Mouse (Mus musculus) gastrocnemius, postnatal 4 days (tissue): ENCODE measurements around the gene Gpsm1. TPM values are rescaled to one million over a fixed set of nuclear protein-coding genes. Genes with fewer than 3 reads are reported as not detected.

Source experiments
- DNase-seq, 2 experiments: peaks; one replicate each; pipeline ENCODE4 v3.0.0; 2021 to 2022; ENCODE audit warnings: low spot score in 2 of 2, mixed read lengths in 2 of 2
- total RNA-seq, 2 experiments: library from RNA; stranded (reverse); gene quantifications; 2 replicates each; pipeline ENCODE4 v1.2.3; 2021

The Gpsm1 gene
- total RNA-seq, 2 experiments from 2014 or later, result 24.1 to 28.1 TPM

GRCm38 (mm10) chr2:26338302-26339203, 23.2 kb downstream of the Gpsm1 start:
- no peak for DNase-seq

GRCm38 (mm10) chr2:26339204-26339551, 23.9 kb downstream of the Gpsm1 start:
- no peak for DNase-seq

- DNase-seq, result no peak
Observed at GRCm38 (mm10) chr2:26341510-26341981, 26.2 kb downstream of the Gpsm1 start.

- DNase-seq, result peak in 1 of 2 experiments; percentile 68
Observed at GRCm38 (mm10) chr2:26342044-26342443, 26.7 kb downstream of the Gpsm1 start.

- DNase-seq, result no peak
Observed at GRCm38 (mm10) chr2:26342609-26343490, 27.5 kb downstream of the Gpsm1 start.

- DNase-seq, result no peak
Observed at GRCm38 (mm10) chr2:26348241-26348640, 32.9 kb downstream of the Gpsm1 start.

GRCm38 (mm10) chr2:26351358-26352290, 36.3 kb downstream of the Gpsm1 start, which contains the start of gene Dnlz:
Gene Dnlz (minus strand): TSS chr2:26352110.
- DNase-seq, result peak; percentile 92 to 94

- DNase-seq, result peak in 1 of 2 experiments; percentile 50
Observed at GRCm38 (mm10) chr2:26352291-26352910, 37.1 kb downstream of the Gpsm1 start.

- DNase-seq, result no peak
Observed at GRCm38 (mm10) chr2:26353066-26353980, 38.0 kb downstream of the Gpsm1 start.

- no peak for DNase-seq
Observed at GRCm38 (mm10) chr2:26354401-26354800, 39.1 kb downstream of the Gpsm1 start.

- DNase-seq, result no peak
Observed at GRCm38 (mm10) chr2:26356231-26356630, 40.9 kb downstream of the Gpsm1 start.

- DNase-seq, result no peak
Observed at GRCm38 (mm10) chr2:26356678-26357077, 41.4 kb downstream of the Gpsm1 start.

GRCm38 (mm10) chr2:26357484-26357883, 42.2 kb downstream of the Gpsm1 start:
- DNase-seq, result no peak

- no peak for DNase-seq
Observed at GRCm38 (mm10) chr2:26358667-26359320, 43.5 kb downstream of the Gpsm1 start.

GRCm38 (mm10) chr2:26359983-26360382, 44.7 kb downstream of the Gpsm1 start:
- DNase-seq, result peak in 1 of 2 experiments; percentile 58

- DNase-seq, result no peak
Observed at GRCm38 (mm10) chr2:26360772-26361171, 45.5 kb downstream of the Gpsm1 start, which contains the start of gene Card9. Gene Card9 (minus strand): TSS chr2:26360918.

- DNase-seq, result no peak
Observed at GRCm38 (mm10) chr2:26362991-26363390, 47.7 kb downstream of the Gpsm1 start.

- no peak for DNase-seq
Observed at GRCm38 (mm10) chr2:26363481-26363880, 48.2 kb downstream of the Gpsm1 start.
